In genomic region chr9:34426589-34426988, GRCm38 (mm10) we compare ENCODE assay signal across 27 mouse cellular contexts. TPM values are rescaled to one million over a fixed set of nuclear protein-coding genes. Genes with fewer than 3 reads are reported as not detected.
DNase-seq lines count a peak whose midpoint lies in the region; ATAC-seq and TF ChIP-seq lines count a peak whose summit lies in the region.
"Had no signal": no experiment of that assay in that cellular context is flagged by ENCODE, and none has a peak within 500 bp of the region (broad histone marks: within the 10 kb centered on the region; RNA-seq: fewer than 3 reads in every experiment).

No protein-coding gene starts in this region.

- peak; percentile 66 for DNase-seq in heart, adult 11 months
- peak; percentile 48 for DNase-seq in lung, postnatal 25 days (ENCODE audit: low spot score)
- DNase-seq in lung, adult 2 months: no peak
- no peak for DNase-seq in retina, postnatal 1 day
- no peak for DNase-seq in embryo, embryonic 9.5 days (ENCODE audit: extremely low spot score)
- DNase-seq: adrenal gland, postnatal 10 days; B cell, adult 2 months; cerebellum, adult 2 months; gastrocnemius, postnatal 10 days; heart, postnatal 14 days; kidney, postnatal 36 days; layer of hippocampus, postnatal 36 days; liver, embryonic 13.5 days; right cerebral cortex, postnatal 4 days; thymus, postnatal 14 days had no signal

- H3K36me3 ChIP-seq in heart, embryonic 12.5 days: no peaks in the 10 kb centered on the region
- no peaks in the 10 kb centered on the region for H3K36me3 ChIP-seq in embryonic facial prominence, embryonic 15.5 days
- H3K36me3 ChIP-seq: G1E; heart, embryonic 13.5 days; limb, embryonic 12.5 days; liver, embryonic 13.5 days; lung, embryonic 15.5 days; midbrain, embryonic 15.5 days; neural tube, embryonic 13.5 days had no signal

- no peak for TF ChIP-seq CTCF in lung, adult 2 months (IDR thresholded peaks at IDR 0.05; ENCODE audit: insufficient read depth, low read length)

- H3K9me3 ChIP-seq in heart, embryonic 12.5 days (replicated peaks): 0 out of 2 replicates have a peak, but pooled peaks cover 3% of the 10 kb centered on the region
- H3K9me3 ChIP-seq in embryonic facial prominence, embryonic 15.5 days (replicated peaks): no peaks in the 10 kb centered on the region
- H3K9me3 ChIP-seq: G1E; limb, embryonic 12.5 days; liver, embryonic 13.5 days; lung, embryonic 15.5 days; midbrain, embryonic 15.5 days; neural tube, embryonic 13.5 days had no signal

- H3K4me2 ChIP-seq in heart, embryonic 12.5 days: no peak overlapping the region
- no peak overlapping the region for H3K4me2 ChIP-seq in embryonic facial prominence, embryonic 15.5 days (replicated peaks)
- H3K4me2 ChIP-seq: heart, embryonic 13.5 days; limb, embryonic 12.5 days; liver, embryonic 13.5 days; lung, embryonic 15.5 days; midbrain, embryonic 15.5 days; neural tube, embryonic 13.5 days had no signal

- no peak overlapping the region for H3K9ac ChIP-seq in heart, embryonic 12.5 days
- H3K9ac ChIP-seq in embryonic facial prominence, embryonic 15.5 days: no peak overlapping the region
- H3K9ac ChIP-seq: heart, embryonic 13.5 days; limb, embryonic 12.5 days; liver, embryonic 13.5 days; lung, embryonic 15.5 days; midbrain, embryonic 15.5 days; neural tube, embryonic 13.5 days had no signal

- no peaks in the 10 kb centered on the region for H3K27me3 ChIP-seq in heart, embryonic 12.5 days (replicated peaks)
- no peaks in the 10 kb centered on the region for H3K27me3 ChIP-seq in embryonic facial prominence, embryonic 15.5 days
- H3K27me3 ChIP-seq: heart, embryonic 13.5 days; limb, embryonic 12.5 days; liver, embryonic 13.5 days; lung, embryonic 15.5 days; midbrain, embryonic 15.5 days; neural tube, embryonic 13.5 days had no signal

- no peak for TF ChIP-seq POLR2A in lung, adult 2 months (IDR thresholded peaks at IDR 0.05; ENCODE audit: borderline replicate concordance, extremely low read depth, low read depth, low read length)

- H3K4me1 ChIP-seq in heart, embryonic 12.5 days (replicated peaks): no peaks in the 10 kb centered on the region
- no peaks in the 10 kb centered on the region for H3K4me1 ChIP-seq in lung, adult 2 months (ENCODE audit: control insufficient read depth, insufficient read depth, low read length)
- H3K4me1 ChIP-seq in embryonic facial prominence, embryonic 15.5 days: peaks cover 21% of the 10 kb centered on the region
- H3K4me1 ChIP-seq: liver, embryonic 13.5 days; midbrain, embryonic 15.5 days had no signal

- H3K4me3 ChIP-seq in heart, embryonic 12.5 days: no peak overlapping the region
- H3K4me3 ChIP-seq in lung, adult 2 months (replicated peaks; ENCODE audit: extremely low read depth, low read depth, low read length): no peak overlapping the region
- no peak overlapping the region for H3K4me3 ChIP-seq in embryonic facial prominence, embryonic 15.5 days (replicated peaks)
- H3K4me3 ChIP-seq: heart, embryonic 13.5 days; limb, embryonic 12.5 days; liver, embryonic 13.5 days; lung, embryonic 15.5 days; midbrain, embryonic 15.5 days; myocyte; neural tube, embryonic 13.5 days had no signal

- no peak for ATAC-seq in heart, embryonic 12.5 days (ENCODE audit: insufficient number of reproducible peaks, low FRiP score)
- ATAC-seq in embryonic facial prominence, embryonic 15.5 days (ENCODE audit: insufficient number of reproducible peaks, low FRiP score, low TSS enrichment, low read depth): 0 out of 2 replicates have a peak, but pooled peaks have one; percentile 37
- ATAC-seq: activated CD4-positive, CD25-positive, alpha-beta regulatory T cell, adult 4 months; hindbrain, postnatal 0 days; intestine, embryonic 16.5 days; midbrain, embryonic 15.5 days had no signal

- no peak overlapping the region for H3K27ac ChIP-seq in heart, embryonic 12.5 days (ENCODE audit: poor library complexity, severe bottlenecking)
- H3K27ac ChIP-seq in embryonic facial prominence, embryonic 15.5 days (replicated peaks): no peak overlapping the region
- H3K27ac ChIP-seq: heart, embryonic 13.5 days; hindbrain, postnatal 0 days; limb, embryonic 12.5 days; liver, embryonic 13.5 days; lung, embryonic 15.5 days; midbrain, embryonic 15.5 days; neural tube, embryonic 13.5 days had no signal

- WGBS in heart, embryonic 12.5 days: 56% methylated on average over 4 of the region's 4 CpGs
- WGBS in lung, adult 2 months: 51% methylated on average over 4 of the region's 4 CpGs
- WGBS in embryonic facial prominence, embryonic 15.5 days: 52% methylated on average over 4 of the region's 4 CpGs

RNA-seq across cellular contexts. Expression of gene Kirrel3, which starts 59.1 kb away (rescaled TPM):
- polyA plus RNA-seq in heart, embryonic 12.5 days (2016; fragmentation: Nextera tagmentation; extraction: Ambion mirVana): 0.95 and 1.3 TPM in 2 replicates
- 0.37 and 0.80 TPM in 2 replicates for polyA plus RNA-seq in lung, adult 2 months (2012; rRNA removed)
- polyA plus RNA-seq in embryonic facial prominence, embryonic 15.5 days (2015; fragmentation: Nextera tagmentation; extraction: Ambion mirVana): 6.2 and 6.6 TPM in 2 replicates
- polyA plus RNA-seq: activated CD4-positive, CD25-positive, alpha-beta regulatory T cell, adult 4 months; G1E had no signal

Comparison
In these comparisons a context has a peak if more than half of its experiments do, and no peak if none do; other contexts are left out.
1. DNase-seq: peak in heart, adult 11 months (single experiment) and lung, postnatal 25 days (single experiment); none in lung, adult 2 months (single experiment), retina, postnatal 1 day (single experiment) and embryo, embryonic 9.5 days (single experiment).